Mouse (Mus musculus): ENCODE results near the gene Pbx3.

Pbx3 gene

GRCm38 (mm10) chr2:34147036-34147435 lies 225.9 kb downstream of the Pbx3 start:
- no peak for DNase-seq (ENCODE audit: low read depth, low spot score)

GRCm38 (mm10) chr2:34146431-34146830 lies 226.5 kb downstream of the Pbx3 start:
- no peak for DNase-seq (ENCODE audit: low read depth, low spot score)

GRCm38 (mm10) chr2:34139470-34140158 lies 233.3 kb downstream of the Pbx3 start:
- DNase-seq (ENCODE audit: low read depth, low spot score), result no peak

GRCm38 (mm10) chr2:34135316-34135715 lies 237.6 kb downstream of the Pbx3 start:
- no peak for DNase-seq (ENCODE audit: low read depth, low spot score)

- DNase-seq (ENCODE audit: low read depth, low spot score), result no peak
Observed at GRCm38 (mm10) chr2:34132751-34133150, 240.2 kb downstream of the Pbx3 start.

- DNase-seq (ENCODE audit: low read depth, low spot score), result no peak
Observed at GRCm38 (mm10) chr2:34129674-34130267, 243.2 kb downstream of the Pbx3 start.

- DNase-seq (ENCODE audit: low read depth, low spot score), result no peak
Observed at GRCm38 (mm10) chr2:34127871-34128270, 245.1 kb downstream of the Pbx3 start.

- no peak for DNase-seq (ENCODE audit: low read depth, low spot score)
Observed at GRCm38 (mm10) chr2:34123896-34124295, 249.0 kb downstream of the Pbx3 start.

Measured in retina, adult 2 months (tissue).